Mouse (Mus musculus) liver, postnatal 0 days (tissue): ENCODE measurements around the gene Smarca4.

Experiments
- CTCF ChIP-seq: sonication (generic); IDR thresholded peaks from 2 replicates; pipeline ENCODE4 v1.5.1; 2016; ENCODE audit warnings: antibody characterized with exemption, low read depth
- EP300 ChIP-seq: IDR thresholded peaks from 2 replicates; pipeline ENCODE4 v1.6.1; 2016; ENCODE audit warnings: antibody characterized with exemption, low read depth, mild to moderate bottlenecking

- TF ChIP-seq CTCF: no peak
- peak; percentile 61; the same call in 1 of the 2 replicates for TF ChIP-seq EP300
Measured at GRCm38 (mm10) chr9:21723377-21724146, 107.6 kb downstream of the Smarca4 start, which contains the start of gene Ldlr.
